Mouse (Mus musculus) heart, embryonic 10.5 days (tissue): ENCODE measurements around the gene Trnt1. TPM values are rescaled to one million over a fixed set of nuclear protein-coding genes. Genes with fewer than 3 reads are reported as not detected.

Source experiments
- DNase-seq: peaks from one replicate; pipeline ENCODE4 v3.0.0-alpha.2; 2017; ENCODE audit warnings: low spot score
- H3K27ac ChIP-seq: fragments of 300-500 bp; sonication (generic); 2 replicates; pipeline ENCODE4 v1.5.1; 2016; ENCODE audit warnings: mild to moderate bottlenecking
- H3K27me3 ChIP-seq: fragments of 300-500 bp; sonication (generic); 2 replicates; pipeline ENCODE4 v1.6.1; 2016; ENCODE audit warnings: mild to moderate bottlenecking; ENCODE audit not compliant: poor library complexity, insufficient read depth, severe bottlenecking
- H3K36me3 ChIP-seq: fragments of 300-500 bp; sonication (generic); 2 replicates; pipeline ENCODE4 v1.6.1; 2016; ENCODE audit warnings: mild to moderate bottlenecking, moderate library complexity
- H3K4me1 ChIP-seq: fragments of 300-500 bp; sonication (generic); 2 replicates; pipeline ENCODE4 v1.6.1; 2016; ENCODE audit warnings: mild to moderate bottlenecking
- H3K4me3 ChIP-seq: fragments of 300-500 bp; sonication (generic); 2 replicates; pipeline ENCODE4 v1.5.1; 2016; ENCODE audit warnings: mild to moderate bottlenecking, moderate library complexity
- H3K9me3 ChIP-seq: fragments of 300-500 bp; sonication (generic); 2 replicates; pipeline ENCODE4 v1.6.1; 2016; ENCODE audit warnings: mild to moderate bottlenecking, moderate library complexity
- WGBS: fragments of 180-500 bp; shearing (Covaris S2); methylation state at CpG from one replicate; pipeline ENCODE4 v1.1.7; 2016; 5-methylcytosine and 5-hydroxymethylcytosine counted together
- polyA plus RNA-seq: library from polyadenylated mRNA; unstranded; fragments of >200 nt; fragmentation: Nextera tagmentation; extraction: Ambion mirVana; gene quantifications from 2 replicates; pipeline ENCODE4 v1.2.1, GENCODE M21; 2016

The Trnt1 gene
- polyA plus RNA-seq, result 55.7 and 64.8 TPM in 2 replicates

DNA sequence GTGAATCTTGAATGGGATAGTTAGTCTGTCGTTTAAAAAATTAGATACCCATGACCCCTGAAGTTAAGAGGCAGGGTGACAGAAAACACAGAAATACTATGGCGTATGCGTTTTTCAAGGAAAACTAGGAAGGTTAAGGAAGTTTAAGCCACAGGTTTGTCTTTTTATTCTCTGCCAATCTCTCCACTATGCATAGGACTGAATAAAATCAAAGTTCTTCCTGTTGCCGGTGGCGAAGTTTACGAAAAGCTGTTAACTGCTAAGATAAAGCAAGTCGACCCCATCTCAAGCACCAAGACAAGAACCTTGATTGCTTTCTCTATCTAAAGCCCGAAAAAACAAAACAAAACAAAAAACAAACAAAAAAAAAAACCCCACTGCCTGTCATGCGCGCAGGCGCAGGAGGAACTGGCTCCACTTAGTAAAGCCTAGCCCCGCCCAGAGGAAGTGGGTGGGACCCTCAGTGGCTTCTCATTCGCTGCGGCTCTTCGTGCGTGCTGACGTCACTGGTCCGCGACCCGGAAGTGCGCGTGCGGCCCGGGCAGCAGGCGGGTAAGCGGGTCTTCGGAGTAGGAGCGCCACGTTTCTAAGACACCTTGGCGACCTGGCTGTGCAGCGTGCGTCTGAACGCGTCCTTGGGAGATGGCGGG lies at the start of gene Trnt1:
Gene Trnt1 (plus strand): TSS at position 481 of the 650 bp plus-strand sequence.
- Histone ChIP-seq H3K27ac (peak within 1 kb of the TSS; percentile 86), H3K27me3 (no peaks in the 10 kb centered on the region), H3K36me3 (peaks cover 23% of the 10 kb centered on the region), H3K9me3 (no peaks in the 10 kb centered on the region), H3K4me3 (peak within 1 kb of the TSS; percentile 89), H3K4me1 (peaks cover 10% of the 10 kb centered on the region)
- 9% methylated on average over 35 of the region's 35 CpGs for WGBS
- peak; percentile 99 for DNase-seq

DNA sequence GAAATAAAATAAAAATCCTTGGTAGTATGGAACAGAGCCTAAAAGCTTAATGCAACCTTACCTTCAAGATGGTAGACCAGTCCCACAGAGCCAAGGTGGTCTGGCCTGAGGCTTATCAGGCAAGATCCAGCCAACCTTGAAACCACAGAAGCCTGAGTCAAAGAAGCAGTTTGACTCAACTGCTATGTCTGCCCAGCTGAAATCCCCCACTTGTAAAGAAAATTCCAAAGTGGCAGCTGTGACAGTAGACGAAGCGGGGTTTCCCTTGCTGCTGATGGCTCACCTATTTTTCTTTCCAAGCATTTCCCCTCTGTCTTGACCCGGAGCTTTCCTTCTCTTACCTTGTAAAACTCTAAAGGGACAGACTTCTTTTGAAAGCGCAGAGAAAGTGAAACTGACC lies 43.3 kb upstream of the Trnt1 start:
- no peak overlapping the region for H3K27ac ChIP-seq
- DNase-seq, result no peak
- WGBS, result 68% methylated on average over 4 of the region's 4 CpGs
- H3K9me3 ChIP-seq, result no peaks in the 10 kb centered on the region
- no peak overlapping the region for H3K4me3 ChIP-seq
- no peaks in the 10 kb centered on the region for H3K27me3 ChIP-seq
- no peaks in the 10 kb centered on the region for H3K4me1 ChIP-seq
- no peaks in the 10 kb centered on the region for H3K36me3 ChIP-seq

DNA sequence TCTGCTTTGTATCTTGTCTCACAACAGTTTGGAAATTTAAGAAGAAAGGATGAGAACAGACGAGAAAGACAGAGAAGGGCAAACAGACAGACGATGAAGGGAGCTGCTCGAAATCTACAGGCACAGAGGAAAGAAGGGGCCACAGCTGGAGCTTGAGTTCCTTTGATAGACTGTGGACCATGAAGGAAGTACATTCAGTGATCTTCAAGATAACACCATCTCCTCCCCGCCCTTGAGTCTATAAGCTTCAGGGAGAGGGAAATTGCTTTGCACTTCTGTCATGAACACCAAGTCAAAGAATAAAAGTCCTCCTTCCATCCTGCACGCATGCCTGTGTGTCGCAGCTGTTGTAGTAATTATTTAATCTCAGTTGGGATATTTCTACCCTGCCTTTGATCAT lies 42.8 kb upstream of the Trnt1 start:
- Histone ChIP-seq H3K27ac (no peak overlapping the region), H3K27me3 (no peaks in the 10 kb centered on the region), H3K36me3 (no peaks in the 10 kb centered on the region), H3K9me3 (no peaks in the 10 kb centered on the region), H3K4me3 (no peak overlapping the region), H3K4me1 (no peaks in the 10 kb centered on the region)
- DNase-seq, result no peak
- 76% methylated on average over 6 of the region's 6 CpGs for WGBS

DNA sequence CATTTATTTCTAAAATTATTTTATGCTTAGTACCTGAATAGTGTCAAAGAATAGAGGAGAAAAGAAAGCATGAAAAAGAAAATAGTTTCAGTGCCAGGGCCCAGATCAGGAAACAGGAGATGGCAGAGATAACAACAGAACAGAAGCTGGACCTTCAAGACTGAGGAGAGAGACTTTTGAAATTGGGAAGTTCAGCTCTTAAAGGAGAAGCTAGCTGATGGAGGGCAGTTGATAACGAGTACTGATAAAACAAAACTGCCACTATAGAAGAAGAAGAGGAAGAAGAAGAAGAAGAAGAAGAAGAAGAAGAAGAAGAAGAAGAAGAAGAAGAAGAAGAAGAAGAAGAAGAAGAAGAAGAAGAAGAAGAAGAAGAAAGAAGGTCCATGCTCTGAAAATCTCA lies 41.2 kb upstream of the Trnt1 start:
- Histone ChIP-seq H3K9me3 (no peaks in the 10 kb centered on the region), H3K27ac (no peak overlapping the region), H3K4me1 (no peaks in the 10 kb centered on the region), H3K36me3 (no peaks in the 10 kb centered on the region), H3K4me3 (no peak overlapping the region), H3K27me3 (no peaks in the 10 kb centered on the region)
- DNase-seq, result no peak
- WGBS, result 72% methylated on average over 1 of the region's 1 CpGs

DNA sequence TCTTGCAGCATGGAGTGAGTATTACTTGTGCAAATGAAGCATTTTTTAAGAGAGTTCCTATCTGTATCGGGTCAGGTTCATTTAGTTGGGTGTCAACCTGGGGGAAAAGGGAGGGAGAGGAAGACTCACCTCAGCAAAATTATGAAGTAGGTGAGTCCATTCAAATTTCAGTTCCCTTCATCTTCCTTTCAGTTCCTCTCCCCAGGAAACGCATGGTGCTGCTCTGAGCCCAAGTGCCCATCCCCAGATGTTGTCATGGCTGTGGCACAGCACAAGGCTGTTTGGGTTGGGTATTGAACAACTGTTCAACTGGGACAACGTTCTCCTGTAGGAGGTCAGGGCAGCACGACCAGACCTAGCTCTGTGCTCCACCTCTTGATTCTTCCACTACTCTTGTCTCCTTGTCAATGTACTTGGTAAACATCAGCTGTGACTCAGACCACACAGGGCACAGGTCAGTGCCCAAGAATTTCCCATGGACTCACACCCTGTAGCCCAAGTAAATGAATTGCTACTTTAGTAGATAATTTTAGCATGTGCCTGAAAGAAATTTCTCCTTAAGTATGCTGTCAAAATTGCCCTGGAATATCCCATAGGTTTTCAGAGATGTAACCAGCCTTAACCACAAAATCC lies 39.1 kb upstream of the Trnt1 start:
- DNase-seq, result no peak
- no peak overlapping the region for H3K4me3 ChIP-seq
- H3K36me3 ChIP-seq, result no peaks in the 10 kb centered on the region
- H3K9me3 ChIP-seq, result no peaks in the 10 kb centered on the region
- WGBS, result 75% methylated on average over 4 of the region's 4 CpGs
- H3K27me3 ChIP-seq, result no peaks in the 10 kb centered on the region
- no peaks in the 10 kb centered on the region for H3K4me1 ChIP-seq
- no peak overlapping the region for H3K27ac ChIP-seq

DNA sequence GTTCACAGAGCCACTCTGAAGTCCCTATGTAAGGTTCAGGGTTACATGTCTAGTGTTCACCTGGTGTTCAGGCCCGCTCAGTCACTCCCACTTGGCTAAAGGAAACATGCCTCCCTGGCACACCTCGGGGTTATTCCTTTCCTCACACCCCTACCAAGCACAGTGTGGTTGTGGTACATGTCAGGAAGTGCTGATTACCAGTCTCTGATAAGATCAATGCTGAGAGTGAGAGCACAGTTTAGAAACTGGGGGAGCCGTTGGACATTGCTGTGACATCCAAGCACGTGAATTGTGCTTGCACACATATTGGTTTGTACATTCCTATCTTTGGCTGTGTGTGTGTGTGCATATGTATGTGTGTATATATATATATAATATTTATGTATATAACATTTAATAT lies 36.4 kb upstream of the Trnt1 start:
- 74% methylated on average over 4 of the region's 4 CpGs for WGBS
- DNase-seq, result no peak
- Histone ChIP-seq H3K27me3 (no peaks in the 10 kb centered on the region), H3K4me1 (no peaks in the 10 kb centered on the region), H3K4me3 (no peak overlapping the region), H3K36me3 (no peaks in the 10 kb centered on the region), H3K9me3 (no peaks in the 10 kb centered on the region), H3K27ac (no peak overlapping the region)

DNA sequence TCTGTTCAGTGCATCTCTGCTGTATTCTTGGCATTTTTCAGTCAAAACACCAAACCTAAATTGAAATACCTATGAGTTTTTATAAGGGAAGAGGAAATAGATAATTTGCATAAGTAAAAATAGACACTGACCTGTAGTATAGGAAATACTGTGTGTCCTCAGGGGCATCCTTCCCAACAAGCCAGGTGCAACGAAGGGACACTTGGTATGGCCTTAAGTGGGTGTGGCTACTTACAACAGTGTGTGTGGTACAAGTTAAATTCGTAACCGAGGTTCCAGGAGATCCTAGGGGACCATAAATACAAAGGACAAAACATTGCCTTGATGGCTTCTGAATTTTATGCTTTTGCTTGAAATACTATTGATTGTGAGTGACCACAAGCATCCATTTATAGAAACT lies 30.7 kb upstream of the Trnt1 start:
- no peak for DNase-seq
- Histone ChIP-seq H3K4me3 (no peak overlapping the region), H3K27me3 (no peaks in the 10 kb centered on the region), H3K36me3 (no peaks in the 10 kb centered on the region), H3K4me1 (no peaks in the 10 kb centered on the region), H3K27ac (no peak overlapping the region), H3K9me3 (no peaks in the 10 kb centered on the region)
- WGBS, result 76% methylated on average over 3 of the region's 3 CpGs

DNA sequence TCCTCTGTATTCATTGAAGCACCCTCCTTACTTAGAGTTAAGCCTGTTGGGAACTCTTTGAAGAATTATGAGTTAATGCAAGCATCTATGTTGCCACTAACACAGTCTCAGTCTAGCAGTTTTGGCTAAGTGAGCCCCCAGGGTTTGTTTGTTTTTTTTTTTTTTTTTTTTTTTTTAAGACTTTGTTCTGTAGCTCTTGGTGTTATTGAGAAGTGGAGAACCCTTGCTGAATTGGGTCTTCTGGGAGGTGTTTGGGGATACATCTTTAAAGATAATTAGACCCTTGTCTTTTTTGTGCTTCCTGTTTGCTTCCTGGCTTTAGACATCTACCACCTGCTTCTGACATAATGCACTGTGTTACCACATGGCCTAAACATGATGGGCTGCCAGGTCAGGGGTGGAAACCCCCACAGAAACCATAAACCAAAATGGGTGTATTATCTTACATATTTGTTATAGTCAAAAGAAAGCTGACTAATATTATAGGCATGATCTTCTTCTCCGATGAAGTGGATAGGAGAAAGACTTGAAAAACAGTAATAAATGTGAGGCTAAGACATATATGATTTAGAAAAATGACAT lies 28.6 kb upstream of the Trnt1 start:
- Histone ChIP-seq H3K4me1 (no peaks in the 10 kb centered on the region), H3K4me3 (no peak overlapping the region), H3K27ac (no peak overlapping the region), H3K27me3 (no peaks in the 10 kb centered on the region), H3K36me3 (no peaks in the 10 kb centered on the region), H3K9me3 (no peaks in the 10 kb centered on the region)
- 91% methylated on average over 1 of the region's 1 CpGs for WGBS
- no peak for DNase-seq

DNA sequence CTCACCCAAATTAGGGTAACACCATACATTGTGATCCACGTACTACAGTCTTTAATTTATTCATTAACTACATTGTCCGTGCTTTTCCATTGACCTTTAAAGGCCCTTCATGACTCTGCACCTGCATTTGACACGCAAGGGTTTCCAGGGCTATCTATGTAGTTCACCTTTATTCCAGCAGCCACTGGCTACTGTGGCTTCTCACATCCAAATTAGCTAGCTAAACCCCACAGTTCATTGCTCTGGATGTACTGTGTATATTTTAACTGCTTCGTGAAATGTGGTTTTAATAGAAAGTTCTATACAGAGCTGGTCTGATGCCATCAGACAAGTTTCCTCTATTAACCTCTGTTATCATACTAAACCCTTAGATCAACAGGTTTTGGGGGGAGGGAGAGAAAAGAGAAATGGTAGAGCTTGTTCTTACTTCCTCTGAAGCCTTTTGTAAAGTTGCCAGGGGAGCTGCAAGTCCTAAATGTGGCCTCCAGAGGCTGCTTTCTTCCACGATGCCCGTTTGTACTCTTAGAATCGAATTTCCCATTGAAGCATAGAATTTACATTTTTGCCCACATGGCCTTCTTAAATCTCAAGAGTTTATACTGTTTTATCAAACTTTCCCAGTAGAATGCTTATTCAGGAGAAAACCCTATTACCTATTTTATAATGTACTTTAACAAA lies 25.2 kb upstream of the Trnt1 start:
- no peaks in the 10 kb centered on the region for H3K4me1 ChIP-seq
- WGBS, result 73% methylated on average over 7 of the region's 7 CpGs
- H3K27me3 ChIP-seq, result no peaks in the 10 kb centered on the region
- no peaks in the 10 kb centered on the region for H3K36me3 ChIP-seq
- no peak overlapping the region for H3K4me3 ChIP-seq
- H3K9me3 ChIP-seq, result no peaks in the 10 kb centered on the region
- H3K27ac ChIP-seq, result no peak overlapping the region
- no peak for DNase-seq

DNA sequence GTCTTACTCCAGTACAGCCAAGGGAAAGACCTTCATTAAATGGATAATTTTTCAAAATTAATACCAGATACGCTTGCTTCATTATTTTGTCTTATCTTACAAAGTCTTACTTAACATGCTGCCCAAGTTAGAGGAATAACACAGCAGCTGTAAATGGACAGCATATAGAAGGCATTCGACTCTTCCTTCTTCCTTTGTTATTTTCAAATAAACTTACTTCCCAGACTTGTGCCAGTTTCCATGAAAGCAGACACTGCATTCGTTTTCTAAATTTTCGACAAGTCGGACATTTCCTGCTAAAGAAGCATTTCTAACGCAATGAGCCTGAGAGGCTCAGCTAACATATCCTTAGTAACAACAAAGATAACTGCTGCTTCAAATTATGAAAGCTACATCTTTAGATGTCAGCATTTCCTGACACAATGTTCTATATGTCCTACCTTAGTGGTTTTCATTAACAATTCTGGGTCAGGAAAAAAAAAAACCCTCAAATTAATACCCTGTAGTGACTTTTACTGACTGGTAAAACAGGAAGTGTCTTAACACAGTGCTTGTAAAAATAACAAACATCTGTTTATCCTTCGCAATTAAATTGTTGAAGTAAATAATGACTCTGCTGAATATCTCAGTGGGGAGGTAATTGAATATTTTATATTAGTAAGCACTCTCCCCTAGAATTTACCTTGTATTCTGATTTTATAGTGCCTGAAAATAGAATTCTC lies 23.1 kb upstream of the Trnt1 start:
- Histone ChIP-seq H3K36me3 (no peaks in the 10 kb centered on the region), H3K9me3 (no peaks in the 10 kb centered on the region), H3K4me3 (no peak overlapping the region), H3K27me3 (no peaks in the 10 kb centered on the region), H3K4me1 (no peaks in the 10 kb centered on the region), H3K27ac (no peak overlapping the region)
- WGBS, result 76% methylated on average over 7 of the region's 7 CpGs
- DNase-seq, result no peak

DNA sequence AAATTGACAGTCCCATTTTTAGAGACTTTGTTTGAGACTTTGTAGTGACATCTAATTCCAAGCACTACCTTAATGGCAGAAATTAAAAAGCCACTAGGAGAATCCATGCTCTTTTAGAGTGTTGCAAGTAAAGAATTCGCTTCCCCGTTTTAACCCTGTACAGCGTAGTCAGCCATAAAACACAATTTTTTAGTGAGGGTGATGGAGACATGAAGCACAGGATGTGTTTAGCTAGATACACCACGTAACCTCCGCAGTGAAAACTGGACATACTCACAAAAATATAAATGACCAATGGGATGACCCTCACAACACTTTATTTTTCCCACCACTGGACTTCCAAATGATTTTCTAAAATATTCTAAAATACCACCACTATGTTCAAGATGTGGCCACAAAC lies 21.7 kb upstream of the Trnt1 start:
- DNase-seq, result no peak
- Histone ChIP-seq H3K4me3 (no peak overlapping the region), H3K4me1 (no peaks in the 10 kb centered on the region), H3K27ac (no peak overlapping the region), H3K27me3 (no peaks in the 10 kb centered on the region), H3K9me3 (no peaks in the 10 kb centered on the region), H3K36me3 (no peaks in the 10 kb centered on the region)
- WGBS, result 88% methylated on average over 5 of the region's 5 CpGs

DNA sequence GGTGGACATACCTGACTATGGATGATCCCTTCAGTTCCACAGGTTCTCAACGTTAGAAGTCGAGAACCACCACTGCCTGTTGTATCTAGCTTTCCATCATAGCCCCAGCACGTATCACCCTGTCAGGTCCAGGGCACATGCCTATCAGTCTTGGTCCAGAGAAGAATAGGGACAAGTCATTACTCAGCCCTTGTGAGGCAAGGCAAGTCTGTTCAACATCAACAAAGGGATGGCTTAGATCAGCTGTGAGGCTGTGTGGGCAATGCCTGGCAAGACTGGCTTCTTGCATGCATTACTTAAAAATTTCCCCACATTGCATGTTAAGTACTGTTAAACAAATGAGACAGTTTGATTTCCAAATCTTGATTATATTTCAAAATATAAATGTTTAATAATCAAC lies 21.1 kb upstream of the Trnt1 start:
- WGBS, result 75% methylated on average over 3 of the region's 3 CpGs
- DNase-seq, result no peak
- no peaks in the 10 kb centered on the region for H3K36me3 ChIP-seq
- H3K4me3 ChIP-seq, result no peak overlapping the region
- H3K4me1 ChIP-seq, result no peaks in the 10 kb centered on the region
- no peak overlapping the region for H3K27ac ChIP-seq
- H3K9me3 ChIP-seq, result no peaks in the 10 kb centered on the region
- H3K27me3 ChIP-seq, result no peaks in the 10 kb centered on the region
